Mouse (Mus musculus): Measurements from ENCODE around the gene Acp7.

DNA sequence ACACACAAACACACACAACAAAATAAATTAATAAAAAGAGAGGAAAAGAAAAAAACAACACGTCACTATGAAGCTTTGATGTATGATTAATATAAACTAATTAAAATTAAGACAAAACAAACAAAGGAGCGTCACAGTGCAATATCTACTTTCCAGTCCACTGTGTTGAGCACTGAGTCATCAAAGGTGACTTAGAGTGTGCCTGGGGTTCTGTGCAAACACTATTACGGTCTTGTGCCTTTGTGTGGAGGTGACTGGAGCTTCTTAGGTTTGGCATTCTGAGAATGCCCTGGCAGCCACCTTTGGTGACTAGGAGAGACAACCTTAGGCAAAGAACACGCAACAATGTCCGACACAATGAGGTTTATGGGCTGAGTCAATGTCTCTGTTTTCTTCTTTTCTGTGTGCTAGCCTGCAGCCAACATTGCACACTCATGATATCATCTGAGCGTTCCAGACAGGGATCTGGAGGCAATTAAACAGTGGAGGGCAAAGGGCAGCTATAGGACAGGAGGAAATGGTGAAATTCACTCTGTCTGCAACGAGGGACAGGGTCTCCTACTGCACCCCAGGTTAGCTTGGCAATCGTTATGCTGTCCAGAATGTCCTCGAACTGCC, 11.9 kb downstream of the Acp7 start:
- no peak for TF ChIP-seq POLR2A (IDR thresholded peaks at IDR 0.05; ENCODE audit: borderline replicate concordance, low read depth, low read length)
- TF ChIP-seq CTCF (IDR thresholded peaks at IDR 0.05; ENCODE audit: low read depth, low read length): no peak
